Mouse (Mus musculus) C2C12 (cell line): ENCODE data around the gene B3gnt6. TPM values are rescaled to one million over a fixed set of nuclear protein-coding genes. Genes with fewer than 3 reads are reported as not detected.

ENCODE experiments used
- H3K27me3 ChIP-seq: one replicate; pipeline ENCODE4 v1.6.1; 2011; ENCODE audit not compliant: control insufficient read depth, insufficient read depth, insufficient read length
- H3K36me3 ChIP-seq: one replicate; pipeline ENCODE4 v1.6.1; 2011; ENCODE audit not compliant: control insufficient read depth, insufficient read depth
- H3K4me3 ChIP-seq: one replicate; pipeline ENCODE4 v1.5.1; 2011; ENCODE audit warnings: mild to moderate bottlenecking, control low read depth; ENCODE audit not compliant: poor library complexity, insufficient read depth, severe bottlenecking
- H3K79me2 ChIP-seq: one replicate; pipeline ENCODE4 v1.6.1; 2011; ENCODE audit not compliant: control insufficient read depth, insufficient read depth
- H3K79me3 ChIP-seq: one replicate; pipeline ENCODE4 v1.6.1; 2011; ENCODE audit warnings: low read depth, control low read depth
- H3ac ChIP-seq: one replicate; pipeline ENCODE3; 2011; ENCODE audit warnings: low read depth; ENCODE audit not compliant: control insufficient read depth, insufficient read length
- CEBPB ChIP-seq: IDR thresholded peaks from one replicate; pipeline ENCODE4 v1.6.1; 2011; ENCODE audit warnings: low read depth, mild to moderate bottlenecking, control low read depth, moderate library complexity
- CTCF ChIP-seq: IDR thresholded peaks from one replicate; pipeline ENCODE4 v1.5.1; 2011; ENCODE audit not compliant: control insufficient read depth, insufficient read depth, insufficient read length
- FOSL1 ChIP-seq: IDR thresholded peaks from one replicate; pipeline ENCODE4 v1.8.0; 2011; ENCODE audit warnings: mild to moderate bottlenecking, low read length; ENCODE audit not compliant: poor library complexity, insufficient read depth, severe bottlenecking
- MAX ChIP-seq: IDR thresholded peaks from one replicate; pipeline ENCODE4 v1.6.1; 2011; ENCODE audit warnings: mild to moderate bottlenecking, control low read depth
- MYOD1 ChIP-seq: IDR thresholded peaks from one replicate; pipeline ENCODE4 v1.6.1; 2011; ENCODE audit warnings: low read depth; ENCODE audit not compliant: control insufficient read depth, insufficient read length
- MYOG ChIP-seq: IDR thresholded peaks from one replicate; pipeline ENCODE4 v1.6.1; 2011; ENCODE audit not compliant: control insufficient read depth, insufficient read length; ENCODE audit errors: extremely low read depth
- USF1 ChIP-seq: IDR thresholded peaks from one replicate; pipeline ENCODE4 v1.6.1; 2011; ENCODE audit warnings: low read depth, mild to moderate bottlenecking, control low read depth, moderate library complexity
- polyA plus RNA-seq: library from polyadenylated mRNA; unstranded; fragments of >200 nt; fragmentation: generic; extraction: Trizol; gene quantifications from one replicate; pipeline ENCODE4 v1.2.1, GENCODE M21; 2012; ENCODE audit warnings: missing spikeins

B3gnt6 gene
- polyA plus RNA-seq, 1 experiment, result not detected

DNA sequence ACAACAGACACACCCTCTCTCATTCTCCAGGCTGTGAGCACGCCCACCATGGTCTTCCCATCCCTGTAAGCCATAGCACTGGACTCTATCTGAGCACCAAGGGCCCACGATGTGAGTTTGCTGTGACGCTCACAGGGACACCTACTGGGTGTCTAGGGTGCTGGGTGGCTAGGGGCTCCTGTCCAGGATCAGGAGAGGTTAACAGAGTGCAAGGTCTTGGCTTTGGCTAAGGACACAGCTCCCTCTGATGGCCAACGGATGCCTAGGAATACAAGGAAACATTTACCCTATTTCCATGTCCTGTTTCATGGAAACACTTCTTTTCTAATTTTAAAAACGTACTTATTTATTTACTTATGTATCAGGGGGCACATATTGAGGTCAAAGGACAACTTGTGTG is 48.8 kb downstream of the B3gnt6 start:
- Histone ChIP-seq H3K36me3 (no peaks in the 10 kb centered on the region), H3ac (no peak overlapping the region), H3K27me3 (no peaks in the 10 kb centered on the region), H3K79me2 (no peaks in the 10 kb centered on the region), H3K79me3 (no peaks in the 10 kb centered on the region), H3K4me3 (no peak overlapping the region)
- TF ChIP-seq MYOD1 (no peak), MYOG (no peak), MAX (no peak), CTCF (no peak), USF1 (no peak), CEBPB (no peak), FOSL1 (no peak)

DNA sequence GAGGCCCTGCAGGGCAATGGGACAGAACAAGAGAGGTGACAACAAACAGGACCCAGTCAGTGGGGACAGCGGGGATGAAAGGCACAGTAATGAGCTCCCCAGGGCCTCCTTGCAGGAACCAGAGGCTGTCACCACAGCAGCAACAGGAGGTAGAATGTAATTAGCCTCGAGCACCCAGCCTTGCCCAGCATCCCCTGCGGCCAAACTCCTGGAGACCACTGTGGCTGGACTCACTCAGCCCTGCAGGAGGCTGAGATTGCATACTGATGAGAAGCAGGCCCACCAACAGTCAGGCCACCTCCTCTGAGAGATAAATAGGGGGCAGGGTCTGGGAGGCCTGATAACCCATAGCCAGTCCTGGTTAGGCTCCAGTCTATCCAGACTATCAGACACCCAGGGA is 49.5 kb downstream of the B3gnt6 start:
- Histone ChIP-seq H3K36me3 (no peaks in the 10 kb centered on the region), H3K4me3 (no peak overlapping the region), H3K79me2 (no peaks in the 10 kb centered on the region), H3K27me3 (no peaks in the 10 kb centered on the region), H3K79me3 (no peaks in the 10 kb centered on the region), H3ac (no peak overlapping the region)
- TF ChIP-seq USF1, result no peak
- no peak for TF ChIP-seq FOSL1
- TF ChIP-seq MAX, result no peak
- no peak for TF ChIP-seq CEBPB
- no peak for TF ChIP-seq MYOG
- TF ChIP-seq CTCF, result no peak
- TF ChIP-seq MYOD1, result no peak

DNA sequence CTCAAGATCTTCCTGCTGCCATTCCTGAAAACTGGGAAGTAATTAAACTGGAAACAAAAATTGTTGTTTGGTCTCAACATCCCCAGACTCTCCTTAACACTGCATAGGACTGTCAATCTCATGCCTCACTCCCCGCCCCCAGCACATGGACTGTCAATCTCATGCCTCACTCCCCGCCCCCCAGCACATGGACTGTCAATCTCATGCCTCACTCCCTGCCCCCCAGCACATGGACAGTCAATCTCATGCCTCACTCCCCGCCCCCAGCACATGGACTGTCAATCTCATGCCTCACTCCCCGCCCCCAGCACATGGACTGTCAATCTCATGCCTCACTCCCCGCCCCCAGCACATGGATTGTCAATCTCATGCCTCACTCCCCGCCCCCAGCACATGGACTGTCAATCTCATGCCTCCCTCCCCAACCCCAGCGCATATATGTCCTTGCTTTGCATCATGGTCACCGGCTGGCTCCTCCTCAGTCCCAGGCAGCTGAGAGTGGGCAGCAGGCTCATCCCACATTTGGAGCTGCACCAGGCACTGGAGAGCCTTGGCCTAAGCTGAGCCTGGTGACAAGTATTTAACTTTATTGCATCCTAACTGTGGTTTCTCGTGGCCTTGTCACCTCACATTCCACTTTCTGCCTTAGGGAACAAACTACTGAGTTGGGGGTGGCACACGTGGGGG is 50.4 kb downstream of the B3gnt6 start:
- Histone ChIP-seq H3K79me2 (no peaks in the 10 kb centered on the region), H3K27me3 (peaks cover 5% of the 10 kb centered on the region), H3K79me3 (no peaks in the 10 kb centered on the region), H3K4me3 (no peak overlapping the region), H3ac (no peak overlapping the region), H3K36me3 (no peaks in the 10 kb centered on the region)
- TF ChIP-seq FOSL1, result no peak
- TF ChIP-seq CEBPB, result no peak
- TF ChIP-seq MYOD1, result no peak
- TF ChIP-seq MYOG, result no peak
- no peak for TF ChIP-seq CTCF
- no peak for TF ChIP-seq USF1
- TF ChIP-seq MAX, result no peak

DNA sequence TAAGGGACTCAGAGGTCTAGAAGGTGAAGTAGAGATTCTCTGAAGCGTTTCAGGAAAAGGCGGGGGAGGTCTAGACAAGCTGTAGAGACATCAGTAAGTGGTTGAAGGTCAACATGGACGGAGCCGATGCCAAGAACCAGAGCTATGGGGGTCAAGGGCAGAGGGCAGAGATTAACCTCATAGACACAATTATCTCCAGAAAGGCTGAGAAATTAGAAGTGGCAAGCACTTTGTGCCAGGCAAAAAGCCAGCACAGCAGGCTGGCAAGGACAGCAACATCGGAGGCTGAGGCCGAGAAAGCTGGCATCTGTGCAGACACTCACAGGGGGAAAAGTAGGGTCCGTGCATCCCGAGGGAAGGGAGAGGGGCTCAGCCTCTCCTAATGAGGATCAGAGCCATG is 51.5 kb downstream of the B3gnt6 start:
- no peaks in the 10 kb centered on the region for H3K79me3 ChIP-seq
- H3K79me2 ChIP-seq, result no peaks in the 10 kb centered on the region
- TF ChIP-seq FOSL1 (no peak), CTCF (no peak)
- H3ac ChIP-seq, result no peak overlapping the region
- no peak overlapping the region for H3K4me3 ChIP-seq
- H3K27me3 ChIP-seq, result peaks cover 11% of the 10 kb centered on the region
- H3K36me3 ChIP-seq, result no peaks in the 10 kb centered on the region

DNA sequence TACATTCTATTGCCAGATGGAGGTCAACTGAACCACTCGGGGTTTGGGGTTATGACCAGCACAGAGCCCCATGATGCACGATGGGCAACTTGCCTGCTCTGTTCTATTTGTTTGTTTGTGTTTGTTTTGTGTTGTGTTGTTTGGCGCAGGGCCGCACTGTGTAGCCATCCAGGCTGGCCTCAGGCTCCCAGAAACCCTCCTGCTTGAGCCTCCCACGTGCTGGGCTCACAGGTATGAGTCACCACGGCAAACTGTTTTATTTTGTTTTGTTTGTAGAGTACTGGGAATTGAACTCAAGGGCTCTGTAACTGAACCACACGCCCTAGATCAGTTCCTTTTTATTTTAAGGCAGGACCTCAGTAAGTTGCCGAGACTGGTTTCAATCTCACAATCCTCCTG is 52.8 kb downstream of the B3gnt6 start:
- H3K36me3 ChIP-seq, result no peaks in the 10 kb centered on the region
- H3K79me2 ChIP-seq, result no peaks in the 10 kb centered on the region
- peaks cover 14% of the 10 kb centered on the region for H3K27me3 ChIP-seq
- H3K4me3 ChIP-seq, result no peak overlapping the region
- TF ChIP-seq USF1 (peak; percentile 63), CEBPB (no peak), MYOG (no peak), MYOD1 (no peak), FOSL1 (no peak), MAX (peak; percentile 38), CTCF (no peak)
- H3ac ChIP-seq, result no peak overlapping the region
- no peaks in the 10 kb centered on the region for H3K79me3 ChIP-seq
